8 mouse cellular contexts compared by ENCODE assay signal in genomic region chr11:95860071-95860490, GRCm38 (mm10). TPM values are rescaled to one million over a fixed set of nuclear protein-coding genes. Genes with fewer than 3 reads are reported as not detected.
DNase-seq lines count a peak whose midpoint lies in the region; ATAC-seq and TF ChIP-seq lines count a peak whose summit lies in the region.

No protein-coding gene starts in this region.

- ATAC-seq in lung, postnatal 0 days, result no peak
- ATAC-seq in intestine, embryonic 15.5 days, result no peak

- peak overlapping the region; percentile 75 for H3K4me3 ChIP-seq in lung, postnatal 0 days (ENCODE audit: low read depth, low read length)
- peak overlapping the region; percentile 76 for H3K4me3 ChIP-seq in intestine, embryonic 15.5 days (replicated peaks)

- no peak for DNase-seq in lung, postnatal 0 days (ENCODE audit: low spot score)
- DNase-seq in lung, postnatal 4 days, result no peak
- DNase-seq in embryo, embryonic 10.5 days (ENCODE audit: low spot score), result peak; percentile 56
- peak; percentile 39 for DNase-seq in naive thymus-derived CD4-positive, alpha-beta T cell, adult 2 months (ENCODE audit: low read depth)
- DNase-seq in adipocyte (ENCODE audit: low spot score), result no peak
- DNase-seq in left cerebral cortex, postnatal 36 days (ENCODE audit: low spot score in 2 of 2), result no peak
- no peak for DNase-seq in frontal cortex, adult 2 months (ENCODE audit: extremely low spot score in 1 of 2, low spot score in 1 of 2)

- H3K27ac ChIP-seq in lung, postnatal 0 days (ENCODE audit: low read length), result no peak overlapping the region; the same call in 1 of the 2 replicates
- peak overlapping the region; percentile 97; the same call in 1 of the 2 replicates for H3K27ac ChIP-seq in intestine, embryonic 15.5 days

- intact Hi-C loops in left cerebral cortex, postnatal 36 days (cut with DNase I), result no loop called here

- H3K27me3 ChIP-seq in lung, postnatal 0 days (replicated peaks; ENCODE audit: insufficient read depth, low read length), result no peaks in the 10 kb centered on the region
- no peaks in the 10 kb centered on the region for H3K27me3 ChIP-seq in intestine, embryonic 15.5 days (replicated peaks)

- TF ChIP-seq EP300 in lung, postnatal 0 days (IDR thresholded peaks at IDR 0.05), result no peak

- peak overlapping the region; percentile 73 for H3K4me2 ChIP-seq in lung, postnatal 0 days (replicated peaks; ENCODE audit: low read depth, low read length)
- peak overlapping the region; percentile 78 for H3K4me2 ChIP-seq in intestine, embryonic 15.5 days (replicated peaks)

- no peak for TF ChIP-seq CTCF in lung, postnatal 0 days (IDR thresholded peaks at IDR 0.05)

- 0 out of 2 replicates have a peak, but pooled peaks cover 4% of the 10 kb centered on the region for H3K4me1 ChIP-seq in lung, postnatal 0 days (ENCODE audit: insufficient read depth, low read depth, low read length)
- peaks cover 7% of the 10 kb centered on the region for H3K4me1 ChIP-seq in intestine, embryonic 15.5 days (replicated peaks)

- no peaks in the 10 kb centered on the region for H3K9me3 ChIP-seq in lung, postnatal 0 days (ENCODE audit: low read length)
- no peaks in the 10 kb centered on the region for H3K9me3 ChIP-seq in intestine, embryonic 15.5 days

- no peak overlapping the region for H3K9ac ChIP-seq in lung, postnatal 0 days (replicated peaks; ENCODE audit: low read depth)
- peak overlapping the region; percentile 61 for H3K9ac ChIP-seq in intestine, embryonic 15.5 days

- 16% methylated on average over 3 of the region's 3 CpGs for WGBS in lung, postnatal 0 days
- 13% methylated on average over 3 of the region's 3 CpGs for WGBS in intestine, embryonic 15.5 days

- no peaks in the 10 kb centered on the region for H3K36me3 ChIP-seq in lung, postnatal 0 days (ENCODE audit: insufficient read depth, low read length)
- no peaks in the 10 kb centered on the region for H3K36me3 ChIP-seq in intestine, embryonic 15.5 days

RNA-seq across cellular contexts. Expression of gene Abi3, which starts 17.8 kb away (rescaled TPM):
- polyA plus RNA-seq in lung, postnatal 0 days (2015; fragmentation: Nextera tagmentation; extraction: Ambion mirVana), result 29.4 and 33.3 TPM in 2 replicates
- 9.5 and 10.0 TPM in 2 replicates for polyA plus RNA-seq in intestine, embryonic 15.5 days (2015; fragmentation: Nextera tagmentation; extraction: Ambion mirVana)
- total RNA-seq in left cerebral cortex, postnatal 36 days (2021), result 1 to 10 TPM; 5.1 to 5.3 TPM
- polyA plus RNA-seq in frontal cortex, adult 2 months (2012; rRNA removed), result 9.6 and 11.2 TPM in 2 replicates

RNA-seq across cellular contexts. Expression of gene Gngt2, which starts 23.1 kb away (rescaled TPM):
- 62.5 and 75.9 TPM in 2 replicates for polyA plus RNA-seq in lung, postnatal 0 days (2015; fragmentation: Nextera tagmentation; extraction: Ambion mirVana)
- 20.3 and 21.7 TPM in 2 replicates for polyA plus RNA-seq in intestine, embryonic 15.5 days (2015; fragmentation: Nextera tagmentation; extraction: Ambion mirVana)
- 1 to 10 TPM; 3.1 to 3.9 TPM for total RNA-seq in left cerebral cortex, postnatal 36 days (2021)
- polyA plus RNA-seq in frontal cortex, adult 2 months (2012; rRNA removed), result 7.2 and 9.4 TPM in 2 replicates

RNA-seq across cellular contexts. Expression of gene Phospho1, which starts 35.8 kb away (rescaled TPM):
- 1.3 and 1.6 TPM in 2 replicates for polyA plus RNA-seq in lung, postnatal 0 days (2015; fragmentation: Nextera tagmentation; extraction: Ambion mirVana)
- 0.55 and 0.56 TPM in 2 replicates for polyA plus RNA-seq in intestine, embryonic 15.5 days (2015; fragmentation: Nextera tagmentation; extraction: Ambion mirVana)
- 10 to 100 TPM; 70.8 to 84.6 TPM for total RNA-seq in left cerebral cortex, postnatal 36 days (2021)
- polyA plus RNA-seq in frontal cortex, adult 2 months (2012; rRNA removed), result 68.7 and 70.4 TPM in 2 replicates

RNA-seq across cellular contexts. Expression of gene B4galnt2, which starts 54.6 kb away (rescaled TPM):
- not detected in 2 replicates for polyA plus RNA-seq in lung, postnatal 0 days (2015; fragmentation: Nextera tagmentation; extraction: Ambion mirVana)
- polyA plus RNA-seq in intestine, embryonic 15.5 days (2015; fragmentation: Nextera tagmentation; extraction: Ambion mirVana), result 36.3 and 39.9 TPM in 2 replicates
- total RNA-seq in left cerebral cortex, postnatal 36 days (2021), result not detected
- not detected in 2 replicates for polyA plus RNA-seq in frontal cortex, adult 2 months (2012; rRNA removed)

Comparison
In these comparisons a context has a peak if more than half of its experiments do, and no peak if none do; other contexts are left out.
1. DNase-seq: peak in embryo, embryonic 10.5 days (single experiment) and naive thymus-derived CD4-positive, alpha-beta T cell, adult 2 months (single experiment); none in lung, postnatal 0 days (single experiment), lung, postnatal 4 days (0 of 2), adipocyte (single experiment), left cerebral cortex, postnatal 36 days (0 of 2) and frontal cortex, adult 2 months (0 of 2).
2. RNA of gene Phospho1, which starts 35.8 kb away (polyA plus RNA-seq): 68.7 to 70.4 TPM in frontal cortex, adult 2 months; 1.3 to 1.6 TPM in lung, postnatal 0 days and 0.55 to 0.56 TPM in intestine, embryonic 15.5 days; every median in the first group is over 10 times any median in the second.